Mouse (Mus musculus) layer of hippocampus, adult 9-10 months (tissue): ENCODE data around the gene Man2a2.

Experiments used
- DNase-seq: peaks from one replicate; pipeline ENCODE4 v3.0.0; 2022; ENCODE audit warnings: low spot score

Gene Man2a2

GRCm38 (mm10) chr7:80371041-80371751 lies at the start of gene Man2a2:
Gene Man2a2 (minus strand): TSS chr7:80371375.
- no peak for DNase-seq

- DNase-seq: no peak
Measured at GRCm38 (mm10) chr7:80420586-80420985, 49.4 kb upstream of the Man2a2 start.

- no peak for DNase-seq
Measured at GRCm38 (mm10) chr7:80419278-80419677, 48.1 kb upstream of the Man2a2 start.

- DNase-seq: no peak
Measured at GRCm38 (mm10) chr7:80418036-80418435, 46.9 kb upstream of the Man2a2 start.

- DNase-seq: no peak
Measured at GRCm38 (mm10) chr7:80417601-80418000, 46.4 kb upstream of the Man2a2 start.

- DNase-seq: no peak
Measured at GRCm38 (mm10) chr7:80416969-80417368, 45.8 kb upstream of the Man2a2 start.

- no peak for DNase-seq
Measured at GRCm38 (mm10) chr7:80414303-80414855, 43.2 kb upstream of the Man2a2 start.

GRCm38 (mm10) chr7:80413512-80414302 lies 42.5 kb upstream of the Man2a2 start:
- no peak for DNase-seq

- DNase-seq: no peak
Measured at GRCm38 (mm10) chr7:80412781-80413180, 41.6 kb upstream of the Man2a2 start.

GRCm38 (mm10) chr7:80412279-80412678 lies 41.1 kb upstream of the Man2a2 start:
- DNase-seq: no peak

GRCm38 (mm10) chr7:80410380-80410779 lies 39.2 kb upstream of the Man2a2 start:
- no peak for DNase-seq

GRCm38 (mm10) chr7:80407712-80408111 lies 36.5 kb upstream of the Man2a2 start:
- no peak for DNase-seq

GRCm38 (mm10) chr7:80406186-80406585 lies 35.0 kb upstream of the Man2a2 start:
- no peak for DNase-seq

GRCm38 (mm10) chr7:80405188-80405695 lies 34.1 kb upstream of the Man2a2 start, which contains the start of gene Furin:
Gene Furin (minus strand): TSS chr7:80405436.
- DNase-seq: no peak

GRCm38 (mm10) chr7:80404101-80404894 lies 33.1 kb upstream of the Man2a2 start:
- no peak for DNase-seq

GRCm38 (mm10) chr7:80403551-80403950 lies 32.4 kb upstream of the Man2a2 start:
- DNase-seq: no peak

GRCm38 (mm10) chr7:80402651-80403321 lies 31.6 kb upstream of the Man2a2 start:
- no peak for DNase-seq

- no peak for DNase-seq
Measured at GRCm38 (mm10) chr7:80401860-80402641, 30.9 kb upstream of the Man2a2 start.

GRCm38 (mm10) chr7:80401041-80401859 lies 30.1 kb upstream of the Man2a2 start:
- no peak for DNase-seq

GRCm38 (mm10) chr7:80400571-80400970 lies 29.4 kb upstream of the Man2a2 start:
- DNase-seq: no peak
